Mouse (Mus musculus) bone marrow macrophage, adult 2 months (primary cell): Measurements from ENCODE around the gene Ssrp1. TPM values are rescaled to one million over a fixed set of nuclear protein-coding genes. Genes with fewer than 3 reads are reported as not detected.
A peak's percentile ranks its signal among the peaks of the same experiment; 100 is the strongest.

Experiments used
- H3K27ac ChIP-seq: 2 replicates; pipeline ENCODE4 v1.5.1; 2012; ENCODE audit warnings: low read depth, low read length; ENCODE audit not compliant: insufficient read depth
- H3K4me1 ChIP-seq: 2 replicates; pipeline ENCODE4 v1.6.1; 2012; ENCODE audit warnings: low read length; ENCODE audit not compliant: control insufficient read depth, insufficient read depth
- H3K4me3 ChIP-seq: 2 replicates; pipeline ENCODE4 v1.5.1; 2012; ENCODE audit warnings: mild to moderate bottlenecking, low read length, moderate library complexity; ENCODE audit not compliant: insufficient read depth
- CTCF ChIP-seq: IDR thresholded peaks from 2 replicates; pipeline ENCODE4 v1.5.1; 2012; ENCODE audit warnings: low read depth, mild to moderate bottlenecking, low read length, moderate library complexity
- POLR2A ChIP-seq: IDR thresholded peaks from 2 replicates; pipeline ENCODE4 v1.6.1; 2012; ENCODE audit warnings: mild to moderate bottlenecking, low read depth, low read length, borderline replicate concordance
- polyA plus RNA-seq: library from polyadenylated mRNA; stranded (reverse); fragments of >200 nt; gene quantifications from 2 replicates; pipeline ENCODE4 v1.2.4, GENCODE M21; 2012; ENCODE audit not compliant: missing spikeins, insufficient read depth, insufficient read length

Ssrp1 gene
- polyA plus RNA-seq, 1 experiment: 96.7 TPM

- TF ChIP-seq POLR2A (no peak), CTCF (no peak)
- H3K27ac ChIP-seq: no peak overlapping the region
Measured at GRCm38 (mm10) chr2:85011906-85012604, 25.0 kb upstream of the Ssrp1 start.

GRCm38 (mm10) chr2:85012679-85013078, 24.4 kb upstream of the Ssrp1 start:
- no peak for TF ChIP-seq POLR2A
- no peak for TF ChIP-seq CTCF
- no peaks in the 10 kb centered on the region for H3K4me1 ChIP-seq
- no peak overlapping the region for H3K27ac ChIP-seq
- no peak overlapping the region for H3K4me3 ChIP-seq

More at GRCm38 (mm10) chr2:85011906-85012604, 25.0 kb upstream of the Ssrp1 start:
- Histone ChIP-seq H3K4me3 (no peak overlapping the region), H3K4me1 (no peaks in the 10 kb centered on the region)

- H3K27ac ChIP-seq: no peak overlapping the region
- TF ChIP-seq CTCF (no peak), POLR2A (no peak)
- no peaks in the 10 kb centered on the region for H3K4me1 ChIP-seq
- H3K4me3 ChIP-seq: no peak overlapping the region
Measured at GRCm38 (mm10) chr2:85013826-85014587, 23.0 kb upstream of the Ssrp1 start.

GRCm38 (mm10) chr2:85014588-85014982, 22.4 kb upstream of the Ssrp1 start:
- Histone ChIP-seq H3K4me3 (no peak overlapping the region), H3K27ac (no peak overlapping the region), H3K4me1 (no peaks in the 10 kb centered on the region)
- TF ChIP-seq POLR2A (no peak), CTCF (no peak)

GRCm38 (mm10) chr2:85022043-85022442, 15.0 kb upstream of the Ssrp1 start:
- Histone ChIP-seq H3K27ac (no peak overlapping the region), H3K4me1 (peaks cover 3% of the 10 kb centered on the region), H3K4me3 (no peak overlapping the region)
- TF ChIP-seq CTCF: 0 out of 2 replicates have a peak, but pooled peaks have one; percentile 29
- TF ChIP-seq POLR2A: no peak

- Histone ChIP-seq H3K4me3 (no peak overlapping the region), H3K27ac (no peak overlapping the region), H3K4me1 (peaks cover 7% of the 10 kb centered on the region)
- TF ChIP-seq CTCF (no peak), POLR2A (no peak)
Measured at GRCm38 (mm10) chr2:85026178-85026577, 10.9 kb upstream of the Ssrp1 start.

GRCm38 (mm10) chr2:85027281-85027680, 9.8 kb upstream of the Ssrp1 start:
- peak overlapping the region; percentile 6; the same call in 1 of the 2 replicates for H3K27ac ChIP-seq
- H3K4me1 ChIP-seq: peaks cover 7% of the 10 kb centered on the region
- TF ChIP-seq CTCF (no peak), POLR2A (no peak)
- H3K4me3 ChIP-seq: no peak overlapping the region

- Histone ChIP-seq H3K4me1 (peaks cover 7% of the 10 kb centered on the region), H3K4me3 (no peak overlapping the region), H3K27ac (no peak overlapping the region)
- TF ChIP-seq CTCF (no peak), POLR2A (no peak)
Measured at GRCm38 (mm10) chr2:85029897-85030296, 7.1 kb upstream of the Ssrp1 start.

- no peak overlapping the region for H3K27ac ChIP-seq
- TF ChIP-seq CTCF (no peak), POLR2A (no peak)
- no peak overlapping the region for H3K4me3 ChIP-seq
- peaks cover 7% of the 10 kb centered on the region for H3K4me1 ChIP-seq
Measured at GRCm38 (mm10) chr2:85030989-85031388, 6.0 kb upstream of the Ssrp1 start.

- Histone ChIP-seq H3K4me1 (peaks cover 5% of the 10 kb centered on the region), H3K4me3 (no peak overlapping the region), H3K27ac (no peak overlapping the region)
- no peak for TF ChIP-seq CTCF
Measured at GRCm38 (mm10) chr2:85033121-85033520, 3.9 kb upstream of the Ssrp1 start.

- Histone ChIP-seq H3K27ac (no peak overlapping the region), H3K4me1 (peaks cover 9% of the 10 kb centered on the region), H3K4me3 (no peak overlapping the region)
- no peak for TF ChIP-seq CTCF
- TF ChIP-seq POLR2A: no peak
Measured at GRCm38 (mm10) chr2:85034169-85034568, 2.9 kb upstream of the Ssrp1 start.
